Mouse (Mus musculus) CD4-positive, CD25-positive, alpha-beta regulatory T cell, adult 4 months (primary cell): ENCODE results near the gene Hnrnpul1. TPM values are rescaled to one million over a fixed set of nuclear protein-coding genes. Genes with fewer than 3 reads are reported as not detected.

Experiments
- ATAC-seq: one replicate; pipeline ENCODE4 v1.8.0; 2017
- polyA plus RNA-seq, 2 experiments: library from polyadenylated mRNA; unstranded; fragments of 100-300 nt; shearing (Covaris generic); gene quantifications; one replicate each; pipeline ENCODE4 v1.2.1; 2017

Hnrnpul1 gene
- polyA plus RNA-seq, 2 experiments from 2014 or later, result 40.5 to 57.0 TPM

DNA sequence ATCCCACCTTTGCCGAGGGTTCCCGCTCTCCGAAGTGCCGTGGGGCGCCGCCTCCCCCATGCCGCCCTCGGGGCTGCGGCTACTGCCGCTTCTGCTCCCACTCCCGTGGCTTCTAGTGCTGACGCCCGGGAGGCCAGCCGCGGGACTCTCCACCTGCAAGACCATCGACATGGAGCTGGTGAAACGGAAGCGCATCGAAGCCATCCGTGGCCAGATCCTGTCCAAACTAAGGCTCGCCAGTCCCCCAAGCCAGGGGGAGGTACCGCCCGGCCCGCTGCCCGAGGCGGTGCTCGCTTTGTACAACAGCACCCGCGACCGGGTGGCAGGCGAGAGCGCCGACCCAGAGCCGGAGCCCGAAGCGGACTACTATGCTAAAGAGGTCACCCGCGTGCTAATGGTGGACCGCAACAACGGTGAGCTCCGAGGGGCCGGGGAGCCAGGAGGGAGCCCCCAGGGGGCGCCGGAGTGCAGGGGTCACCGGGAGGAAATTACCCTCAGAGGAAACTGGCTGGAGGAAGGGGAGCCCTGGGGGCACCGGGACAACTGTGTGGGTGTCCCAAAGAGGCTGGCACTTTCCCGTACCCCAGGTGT is 66.7 kb downstream of the Hnrnpul1 start:
- ATAC-seq, result no peak

DNA sequence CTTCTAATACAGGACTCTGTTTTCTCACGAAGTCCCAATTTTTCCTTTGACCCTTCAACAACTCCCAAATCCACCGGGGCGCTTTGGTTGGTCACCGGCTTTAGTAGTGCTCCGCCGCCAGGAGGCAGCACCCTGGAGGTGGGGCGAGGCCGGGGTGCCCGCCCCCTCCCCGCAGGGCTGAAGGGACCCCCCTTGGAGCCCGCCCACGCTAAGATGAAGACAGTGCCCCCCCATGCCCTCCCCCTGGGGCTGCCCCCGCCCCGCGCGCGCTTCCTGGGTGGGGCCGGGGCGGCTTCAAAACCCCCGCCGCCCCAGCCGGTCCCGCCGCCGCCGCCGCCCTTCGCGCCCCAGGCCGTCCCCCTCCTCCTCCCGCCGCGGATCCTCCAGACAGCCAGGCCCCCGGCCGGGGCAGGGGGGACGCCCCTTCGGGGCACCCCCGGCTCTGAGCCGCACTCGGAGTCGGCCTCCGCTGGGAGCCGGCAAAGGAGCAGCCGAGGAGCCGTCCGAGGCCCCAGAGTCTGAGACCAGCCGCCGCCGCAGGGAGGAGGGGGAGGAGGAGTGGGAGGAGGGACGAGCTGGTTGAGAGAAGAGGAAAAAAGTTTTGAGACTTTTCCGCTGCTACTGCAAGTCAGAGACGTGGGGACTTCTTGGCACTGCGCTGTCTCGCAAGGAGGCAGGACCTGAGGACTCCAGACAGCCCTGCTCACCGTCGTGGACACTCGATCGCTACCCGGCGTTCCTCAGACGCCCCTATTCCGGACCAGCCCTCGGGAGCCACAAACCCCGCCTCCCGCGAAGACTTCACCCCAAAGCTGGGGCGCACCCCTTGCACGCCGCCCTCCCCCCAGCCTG is 67.7 kb downstream of the Hnrnpul1 start, which contains the start of gene Tgfb1:
Tgfb1 (plus strand) TSS at position 323 of the 852 bp plus-strand sequence.
- peak; percentile 21 for ATAC-seq

- ATAC-seq, result no peak
Measured at GRCm38 (mm10) chr7:25685926-25686470, 68.6 kb downstream of the Hnrnpul1 start.

DNA sequence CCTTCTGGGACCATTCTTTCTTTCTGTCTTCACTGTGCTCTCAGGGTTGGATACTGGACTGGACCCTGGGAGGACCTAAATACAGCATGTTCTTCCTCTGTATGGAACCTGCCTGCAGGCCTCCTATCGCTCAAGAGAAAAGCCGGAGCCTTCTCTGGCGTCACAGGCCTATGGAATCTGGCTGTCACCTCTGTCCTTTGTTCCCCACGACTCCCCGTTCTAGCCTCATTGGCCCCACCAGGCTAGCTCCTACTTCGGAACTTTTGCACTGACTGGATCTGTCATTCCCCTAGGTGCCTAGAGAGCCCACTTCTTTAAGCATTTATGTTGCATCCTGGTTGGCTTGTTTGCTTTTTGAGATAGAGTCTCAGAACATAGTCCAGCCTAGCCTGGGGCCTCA is 69.9 kb downstream of the Hnrnpul1 start:
- ATAC-seq, result no peak

DNA sequence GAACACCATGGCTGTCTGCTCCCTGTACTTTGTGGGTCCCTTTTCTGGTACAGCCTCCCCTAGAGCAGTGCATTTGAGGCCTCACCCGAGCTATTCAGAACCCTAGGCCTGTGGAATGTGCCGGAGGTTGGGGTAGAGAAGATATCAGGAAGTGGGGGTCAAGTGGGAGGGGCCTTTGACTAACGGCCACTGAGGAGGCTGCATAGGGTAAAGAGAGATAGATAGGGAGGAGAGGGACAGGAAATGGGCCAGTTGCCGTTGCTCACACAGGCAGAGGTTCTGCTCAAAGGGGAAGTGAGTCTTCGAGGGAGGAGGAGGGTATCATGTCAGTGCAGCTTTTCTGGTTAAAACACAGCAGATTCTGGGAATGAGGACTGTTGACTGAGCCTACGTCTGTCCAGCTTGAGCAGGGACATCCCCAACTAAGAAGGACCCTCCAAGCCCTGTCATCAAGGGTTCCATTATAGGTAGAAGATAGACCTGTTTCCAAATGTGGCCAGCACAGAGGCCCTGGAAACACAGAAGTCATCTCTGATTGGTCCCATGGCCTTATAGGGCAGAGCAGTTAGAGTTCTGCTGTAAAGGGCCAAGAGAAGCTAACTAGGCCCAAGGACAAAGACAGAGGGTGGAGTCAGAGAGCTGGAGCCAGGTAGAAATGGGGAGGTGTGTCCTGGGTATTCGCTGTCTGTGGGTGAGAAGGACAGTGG is 70.9 kb downstream of the Hnrnpul1 start:
- ATAC-seq, result peak; percentile 42

- ATAC-seq, result no peak
Measured at GRCm38 (mm10) chr7:25681341-25682231, 73.0 kb downstream of the Hnrnpul1 start.

DNA sequence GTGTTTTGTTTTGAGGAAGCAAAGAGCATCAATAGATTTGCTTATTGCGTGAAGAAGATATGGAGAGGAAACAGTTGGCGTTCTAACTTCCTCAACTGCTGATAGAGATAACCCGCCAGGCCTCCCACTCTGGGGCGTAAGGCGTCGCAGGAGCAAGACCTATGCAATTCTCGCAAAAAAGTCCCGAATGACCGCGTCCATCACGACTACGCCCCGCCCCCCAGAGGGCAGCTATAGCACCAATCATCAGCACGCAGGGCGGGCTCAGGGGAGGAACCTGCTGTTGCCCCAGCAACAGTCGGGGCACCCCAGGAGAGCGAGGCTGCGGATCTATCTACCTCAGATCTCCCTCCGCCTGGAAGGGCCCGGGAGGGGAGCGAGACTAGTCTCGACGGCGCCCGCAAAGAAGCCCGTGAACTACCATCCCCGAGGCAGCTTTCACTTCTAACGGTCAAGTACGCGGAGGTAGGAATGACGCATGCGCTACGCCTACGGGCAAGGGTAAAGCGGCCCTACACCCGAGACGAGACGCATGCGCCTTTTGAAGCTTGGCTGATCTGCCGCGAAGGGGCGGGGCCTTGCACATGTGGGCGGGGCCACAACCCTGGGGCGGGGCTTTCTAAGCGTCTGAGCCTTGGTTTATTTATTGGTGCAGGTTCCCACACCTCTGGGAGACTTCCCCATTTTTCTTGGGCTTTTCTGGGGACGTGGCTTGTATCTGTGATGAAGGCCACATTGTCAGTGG is 73.9 kb downstream of the Hnrnpul1 start, which contains the start of gene B9d2:
B9d2 (plus strand) TSS at position 267 of the 745 bp plus-strand sequence.
- ATAC-seq, result peak; percentile 83

- no peak for ATAC-seq
Measured at GRCm38 (mm10) chr7:25679971-25680370, 74.6 kb downstream of the Hnrnpul1 start.

- no peak for ATAC-seq
Measured at GRCm38 (mm10) chr7:25677013-25677412, 77.5 kb downstream of the Hnrnpul1 start.

GRCm38 (mm10) chr7:25676085-25676781 is 78.3 kb downstream of the Hnrnpul1 start:
- no peak for ATAC-seq

- ATAC-seq, result no peak
Measured at GRCm38 (mm10) chr7:25675405-25675804, 79.2 kb downstream of the Hnrnpul1 start.

- ATAC-seq, result no peak
Measured at GRCm38 (mm10) chr7:25674719-25675300, 79.7 kb downstream of the Hnrnpul1 start, which contains the start of gene Tmem91. Gene Tmem91 (minus strand): TSS chr7:25675166.

GRCm38 (mm10) chr7:25674297-25674696 is 80.3 kb downstream of the Hnrnpul1 start:
- ATAC-seq, result no peak

DNA sequence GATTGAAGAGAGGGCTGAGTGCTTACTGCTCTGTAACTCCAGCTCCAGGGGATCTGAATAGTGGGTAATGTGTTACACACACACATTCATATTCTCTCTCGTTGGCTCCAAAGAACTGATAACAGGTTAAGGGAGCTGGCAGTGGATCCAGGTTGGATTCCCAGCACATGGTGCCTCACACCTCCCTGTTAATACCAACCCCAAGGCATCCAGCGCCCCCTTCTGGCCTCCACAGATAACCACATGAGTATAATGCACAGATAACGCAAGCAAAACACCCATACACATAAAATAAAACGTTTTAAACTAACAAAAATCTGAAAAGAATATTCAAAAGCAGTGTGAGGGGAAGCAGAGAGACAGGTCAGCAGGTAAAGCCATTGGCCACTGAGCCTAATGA is 82.1 kb downstream of the Hnrnpul1 start:
- no peak for ATAC-seq

DNA sequence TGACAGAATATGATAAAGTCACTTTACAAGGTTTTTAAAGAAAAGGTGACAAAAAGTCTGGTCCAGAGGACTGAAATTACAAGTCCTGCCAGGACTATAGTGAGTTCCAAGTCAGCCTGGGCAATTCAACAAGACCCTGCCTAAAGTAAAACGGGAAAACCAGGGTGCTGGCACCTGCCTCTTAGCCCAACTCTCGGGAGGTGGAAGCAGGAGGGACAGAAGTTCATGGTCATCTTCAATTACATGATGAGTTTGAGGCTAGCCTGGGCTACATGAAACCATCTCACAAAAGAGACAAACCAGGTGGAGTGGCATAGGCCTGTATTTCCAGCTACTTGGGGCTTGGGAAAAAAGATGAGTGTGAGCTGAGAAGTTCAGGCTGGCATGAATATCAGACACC is 82.9 kb downstream of the Hnrnpul1 start:
- no peak for ATAC-seq

Other genes starting within 250 kb of the Hnrnpul1 start
- not detected for gene Ceacam2, start 214.9 kb downstream of the Hnrnpul1 start, polyA plus RNA-seq
- gene Erich4, start 138.9 kb downstream of the Hnrnpul1 start, polyA plus RNA-seq, result not detected
- gene Dmac2, start 135.3 kb downstream of the Hnrnpul1 start, polyA plus RNA-seq, result 10 to 100 TPM; 44.2 to 66.2 TPM
- under 1 TPM; 0.27 to 0.81 TPM for gene B3gnt8, start 128.1 kb downstream of the Hnrnpul1 start, polyA plus RNA-seq
- 10 to 100 TPM; 16.6 to 27.7 TPM for gene Bckdha, start 95.8 kb downstream of the Hnrnpul1 start, polyA plus RNA-seq
- 100 to 1,000 TPM in 1 of 2 experiments, 10 to 100 TPM in 1; 97.0 to 157 TPM for gene Exosc5, start 95.6 kb downstream of the Hnrnpul1 start, polyA plus RNA-seq
- gene Tmem91, start 79.6 kb downstream of the Hnrnpul1 start, polyA plus RNA-seq, result 10 to 100 TPM; 15.2 to 31.5 TPM
- 10 to 100 TPM; 46.8 to 72.8 TPM for gene B9d2, start 74.0 kb downstream of the Hnrnpul1 start, polyA plus RNA-seq
- gene Tgfb1, start 67.8 kb downstream of the Hnrnpul1 start, polyA plus RNA-seq, result 1 to 10 TPM; 6.9 to 9.7 TPM
- 10 to 100 TPM; 36.5 to 68.4 TPM for gene Ccdc97, start 35.7 kb downstream of the Hnrnpul1 start, polyA plus RNA-seq
- 10 to 100 TPM; 17.8 to 34.4 TPM for gene Axl, start 33.9 kb upstream of the Hnrnpul1 start, polyA plus RNA-seq
- 1 to 10 TPM; 2.1 to 3.0 TPM for gene Cyp2s1, start 62.2 kb upstream of the Hnrnpul1 start, polyA plus RNA-seq
- not detected for gene Cyp2b10, start 142.9 kb upstream of the Hnrnpul1 start, polyA plus RNA-seq